Mouse (Mus musculus): ENCODE measurements around the gene Plac8. TPM values are rescaled to one million over a fixed set of nuclear protein-coding genes. Genes with fewer than 3 reads are reported as not detected.

Gene Plac8
- 1.9 and 4.8 TPM in 2 replicates for polyA plus RNA-seq (2012; rRNA removed)

GRCm38 (mm10) chr5:100572069-100572468 is at the start of gene Plac8:
Gene Plac8 (minus strand): TSS chr5:100572245.

DNA sequence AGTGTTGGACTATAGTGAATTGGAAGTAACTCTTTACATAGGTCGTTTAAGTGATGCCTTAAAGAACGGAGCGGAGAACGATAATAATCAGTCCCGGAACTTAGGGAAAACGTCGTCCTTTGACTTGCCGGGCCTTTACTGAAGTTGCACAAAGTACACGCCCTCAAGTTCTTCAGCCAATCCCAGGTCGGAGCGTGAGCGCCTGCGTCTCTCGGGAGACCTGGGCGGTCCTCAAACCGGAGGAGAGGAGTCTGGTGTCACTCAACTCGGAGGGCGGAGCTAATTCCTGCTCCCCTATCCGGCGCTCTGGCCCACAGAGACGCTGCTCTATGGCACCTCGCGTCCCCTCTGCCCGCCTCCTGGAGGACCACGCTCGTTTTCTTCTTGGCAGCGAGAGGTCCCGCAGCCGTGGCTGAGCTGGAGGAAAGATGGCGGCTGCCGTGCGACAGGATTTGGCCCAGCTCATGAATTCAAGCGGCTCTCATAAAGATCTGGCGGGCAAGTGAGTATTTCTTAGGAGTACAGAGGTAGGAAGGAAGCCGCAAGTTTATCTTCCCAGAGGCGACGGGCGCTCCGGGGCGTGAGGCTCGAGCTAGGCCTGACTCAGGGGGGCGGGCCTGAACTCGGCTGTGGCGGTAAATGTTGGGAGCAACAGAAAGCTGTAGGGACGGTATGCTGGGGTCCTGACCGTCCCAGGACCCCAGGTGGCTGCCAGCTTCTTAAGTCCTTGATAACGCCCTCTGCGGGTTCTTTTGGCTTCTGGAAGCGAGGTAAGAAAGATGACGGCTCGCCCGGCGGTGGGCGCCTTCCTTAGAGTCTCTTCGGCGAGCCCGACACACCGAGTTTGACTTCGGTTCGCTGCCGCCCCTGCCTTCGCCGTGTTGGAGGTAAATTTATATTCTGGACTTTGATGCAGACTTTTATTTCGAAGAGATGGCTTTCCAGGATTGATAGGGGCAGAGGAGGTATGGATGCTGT is 53.7 kb downstream of the Plac8 start, which contains the start of gene Cops4:
Gene Cops4 (plus strand): TSS at position 261 of the 978 bp plus-strand sequence.

Other genes with a start within 250 kb of the Plac8 start
- 87.4 and 110 TPM in 2 replicates for gene Sec31a, start 156.0 kb downstream of the Plac8 start, polyA plus RNA-seq (2012; rRNA removed)
- gene Lin54, start 71.6 kb downstream of the Plac8 start, polyA plus RNA-seq (2012; rRNA removed): 6.7 and 6.8 TPM in 2 replicates
- 77.5 and 78.0 TPM in 2 replicates for gene Cops4, start 53.9 kb downstream of the Plac8 start, polyA plus RNA-seq (2012; rRNA removed)
- 83.5 and 88.4 TPM in 2 replicates for gene Coq2, start 102.9 kb upstream of the Plac8 start, polyA plus RNA-seq (2012; rRNA removed)
- 0.38 and 0.47 TPM in 2 replicates for gene Hpse, start 147.5 kb upstream of the Plac8 start, polyA plus RNA-seq (2012; rRNA removed)
- gene Helq, start 226.4 kb upstream of the Plac8 start, polyA plus RNA-seq (2012; rRNA removed): 37.7 and 40.6 TPM in 2 replicates
- 71.2 and 72.9 TPM in 2 replicates for gene Mrps18c, start 226.4 kb upstream of the Plac8 start, polyA plus RNA-seq (2012; rRNA removed)
- gene Abraxas1, start 248.7 kb upstream of the Plac8 start, polyA plus RNA-seq (2012; rRNA removed): 9.1 and 9.5 TPM in 2 replicates

All from central nervous system, embryonic 18 days (tissue).